Mouse (Mus musculus): ENCODE measurements around the gene Tes.

- TF ChIP-seq POLR2A (IDR thresholded peaks at IDR 0.05; ENCODE audit: borderline replicate concordance, insufficient read depth, low read length) (no peak), CTCF (IDR thresholded peaks at IDR 0.05; ENCODE audit: borderline replicate concordance, insufficient read depth, low read depth, low read length) (no peak)
Observed at GRCm38 (mm10) chr6:17151071-17151715, 86.2 kb downstream of the Tes start.
